Mouse (Mus musculus): ENCODE measurements at regions not wholly inside any gene's neighbourhood (a gene's known extent, or its start where the extent isn't known, plus 50 kb on each side); places are given as distances from the start of the nearest gene placed in this dataset.
A peak's percentile ranks its signal among the peaks of the same experiment; 100 is the strongest.

GRCm38 (mm10) chr9:68268551-68268950 lies 385.0 kb upstream of the Rora start:
- DNase-seq = no peak

DNA sequence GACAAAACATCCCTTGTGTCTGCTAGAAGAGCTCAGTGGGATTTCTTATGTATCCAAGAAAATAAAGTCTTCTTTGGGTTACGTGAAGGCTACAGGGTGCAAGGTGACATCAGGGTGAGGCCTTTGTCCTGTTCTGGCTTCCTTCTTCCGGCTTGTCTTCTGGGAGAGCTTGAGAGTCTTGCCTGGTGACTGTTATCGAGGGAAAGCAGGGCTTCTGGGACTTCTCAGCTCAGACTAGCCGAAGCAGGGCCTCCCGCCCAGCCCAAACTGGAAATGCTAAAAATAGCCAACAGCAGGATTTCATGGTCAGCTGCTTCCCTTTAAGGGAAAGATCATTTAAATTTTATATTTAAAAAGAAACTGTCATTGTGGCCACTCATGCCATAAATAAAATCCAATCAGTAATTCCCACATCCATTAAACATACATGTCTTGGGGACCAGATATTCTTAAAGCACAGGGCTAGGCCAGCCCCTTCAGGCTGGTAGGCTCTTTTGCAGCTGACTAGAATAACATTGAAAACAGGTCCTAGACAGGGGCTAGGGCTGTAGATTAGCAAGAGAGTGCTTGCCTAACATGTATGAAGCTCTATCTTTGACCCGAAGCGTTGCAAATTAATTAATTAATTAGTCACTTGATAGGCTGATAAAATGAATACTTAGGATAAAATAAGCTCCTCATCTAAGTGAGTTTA lies 351.2 kb upstream of the Rora start:
- no peak for DNase-seq

GRCm38 (mm10) chr9:68330721-68331120 lies 322.9 kb upstream of the Rora start:
- DNase-seq = no peak

- DNase-seq = no peak
Observed at GRCm38 (mm10) chr9:68340921-68341320, 312.7 kb upstream of the Rora start.

- DNase-seq = no peak
Observed at GRCm38 (mm10) chr9:68341511-68341910, 312.1 kb upstream of the Rora start.

GRCm38 (mm10) chr9:68347426-68347825 lies 306.2 kb upstream of the Rora start:
- DNase-seq = no peak

DNA sequence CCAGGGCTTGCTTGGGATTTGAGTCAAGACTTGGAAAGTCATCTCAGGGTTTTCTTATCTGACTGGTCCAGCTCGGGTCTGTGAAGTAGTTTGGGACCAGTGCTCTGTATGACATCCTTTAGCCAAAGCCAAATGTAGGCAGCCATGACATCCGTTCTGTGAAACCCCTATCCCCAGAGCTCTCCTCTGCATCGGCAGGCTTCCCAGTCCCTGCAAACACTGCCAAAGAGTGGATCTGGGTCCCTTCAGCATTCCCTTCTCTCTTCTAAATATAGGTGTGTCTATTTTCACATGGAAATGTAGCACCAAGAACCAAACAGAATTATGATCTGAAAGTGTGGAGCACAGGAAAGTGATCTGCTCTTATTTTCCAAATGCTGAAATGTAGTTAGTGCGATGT lies 302.1 kb upstream of the Rora start:
- no peak for DNase-seq

DNA sequence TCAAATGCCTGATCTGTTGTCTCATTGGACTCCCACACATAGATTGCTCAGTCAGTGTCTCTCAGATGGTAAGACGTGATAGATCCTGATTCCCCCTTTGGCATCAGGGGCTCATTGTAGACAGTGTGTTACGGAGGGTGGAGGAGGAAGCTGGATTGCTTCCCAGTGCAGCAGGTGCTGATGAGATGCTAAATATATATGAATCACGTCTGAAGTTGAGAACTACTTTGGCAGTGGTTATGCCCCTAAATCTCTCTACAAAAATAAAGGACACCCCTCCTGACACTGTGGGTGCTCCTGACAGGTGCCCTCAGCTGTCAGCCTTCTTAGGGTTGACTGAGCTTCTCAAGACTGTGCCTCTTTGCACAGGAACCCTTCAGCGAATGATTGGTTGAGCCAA lies 299.1 kb upstream of the Rora start:
- no peak for DNase-seq

- no peak for DNase-seq
Observed at GRCm38 (mm10) chr9:68356078-68356477, 297.5 kb upstream of the Rora start.

GRCm38 (mm10) chr9:68357231-68357630 lies 296.4 kb upstream of the Rora start:
- no peak for DNase-seq

- DNase-seq = no peak
Observed at GRCm38 (mm10) chr9:68366973-68367372, 286.6 kb upstream of the Rora start.

DNA sequence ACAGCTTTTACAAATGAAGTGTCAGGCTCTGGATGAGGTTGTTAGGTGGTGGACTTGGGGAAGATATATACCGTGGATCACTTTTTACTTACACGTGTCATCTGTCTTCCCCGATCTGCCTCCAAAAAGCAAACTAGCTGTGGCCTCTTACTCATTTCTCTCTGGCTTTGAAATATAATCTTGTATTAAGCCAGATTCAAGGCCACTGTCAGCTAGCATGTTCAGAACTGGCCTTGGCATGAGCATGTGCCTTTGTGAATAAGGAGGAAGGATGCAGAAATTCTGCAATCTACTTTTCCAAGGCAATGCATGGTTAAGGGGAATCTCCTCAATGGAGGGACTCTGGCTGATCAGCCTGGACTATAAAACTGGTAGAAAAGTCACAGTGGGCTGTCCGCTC lies 286.0 kb upstream of the Rora start:
- DNase-seq = no peak

- DNase-seq = no peak
Observed at GRCm38 (mm10) chr9:68372726-68373125, 280.9 kb upstream of the Rora start.

DNA sequence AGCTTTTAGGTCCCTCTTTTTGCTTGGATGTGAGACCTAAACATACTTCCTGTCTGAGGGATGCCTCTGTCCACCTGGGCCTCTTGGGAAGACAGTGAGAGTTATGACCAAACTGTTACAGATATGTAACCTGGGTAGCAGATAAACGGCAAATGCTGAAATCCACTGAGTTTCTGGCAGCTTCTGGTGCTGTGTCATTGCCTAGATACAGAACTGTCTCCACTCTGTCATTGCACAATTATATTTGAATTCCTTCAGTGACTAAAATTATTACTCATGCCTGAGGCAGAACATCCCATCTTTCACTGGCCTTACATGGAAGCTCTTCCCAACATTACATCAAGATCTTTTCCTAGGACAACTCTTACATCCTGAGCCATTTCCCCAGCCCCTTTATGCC lies 277.4 kb upstream of the Rora start:
- DNase-seq = no peak

DNA sequence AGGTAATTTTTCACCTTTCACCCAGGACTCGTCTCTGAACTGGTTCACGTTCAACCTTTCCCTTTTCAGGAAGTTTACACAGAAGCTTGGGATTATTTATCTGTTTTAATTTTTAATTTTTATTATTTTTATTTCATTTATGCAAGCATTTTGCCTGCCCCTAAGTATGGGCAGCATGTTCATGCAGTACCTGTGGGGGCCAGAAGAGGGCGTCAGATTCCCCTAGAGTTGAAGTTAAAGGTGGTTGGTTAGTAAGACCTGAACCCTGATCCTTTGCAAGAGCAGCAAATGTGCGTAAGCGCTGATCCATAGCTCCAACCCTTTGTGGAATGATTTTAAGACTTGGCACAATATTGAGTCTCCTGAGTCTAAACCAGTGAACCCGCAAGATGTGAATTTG lies 271.7 kb upstream of the Rora start:
- peak; percentile 7 for DNase-seq

GRCm38 (mm10) chr9:68400930-68401329 lies 252.7 kb upstream of the Rora start:
- no peak for DNase-seq

DNA sequence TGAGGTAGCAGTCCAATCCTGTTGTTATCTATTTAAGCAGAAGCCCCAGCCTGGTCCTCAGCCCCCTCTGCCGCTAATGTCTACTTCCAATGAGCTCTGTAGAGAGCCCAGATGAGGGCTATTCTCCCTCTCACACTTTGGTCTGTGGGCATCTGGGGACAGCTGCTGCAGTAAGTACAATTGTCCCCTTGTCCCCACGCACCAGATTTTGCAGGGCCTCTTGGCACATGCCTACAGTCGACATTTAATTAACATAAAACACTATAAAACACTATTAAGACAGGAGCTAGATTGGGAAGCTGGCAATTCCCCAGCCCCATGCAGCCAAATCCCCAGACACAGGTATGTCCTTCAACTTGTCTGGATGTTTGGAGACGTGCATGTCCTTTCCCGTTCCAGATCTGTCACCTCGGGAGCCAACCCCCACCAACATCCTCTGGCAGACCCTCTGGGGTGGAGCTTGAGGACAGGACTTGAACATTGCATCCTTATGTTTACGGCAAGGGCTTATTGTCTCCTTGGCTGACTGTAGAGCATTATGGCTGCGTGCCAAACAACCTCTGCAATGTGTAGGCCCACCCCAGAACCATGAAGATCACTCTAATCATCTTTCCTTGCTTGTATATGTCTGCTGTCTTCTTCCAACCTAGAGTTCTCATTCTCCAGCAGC lies 251.3 kb upstream of the Rora start:
- no peak for DNase-seq

DNA sequence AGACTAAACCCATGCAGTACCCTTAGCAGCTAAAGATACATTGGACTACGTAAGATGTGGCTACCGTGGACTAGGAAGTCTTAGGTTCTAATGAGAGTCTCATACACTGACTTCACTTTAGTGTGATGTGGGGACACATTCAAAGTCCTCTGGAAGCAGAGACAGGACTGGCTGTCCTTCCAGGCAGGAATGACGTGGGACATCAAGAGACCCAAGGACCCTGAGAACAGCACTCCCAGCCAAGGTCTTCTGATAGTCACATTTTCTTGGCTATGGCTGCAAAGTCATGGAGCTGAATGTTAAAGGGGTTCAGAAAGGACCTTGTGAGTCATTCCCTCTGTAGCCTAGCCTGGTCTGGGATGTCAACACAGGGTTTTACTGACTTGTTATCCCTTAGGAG lies 250.6 kb upstream of the Rora start:
- no peak for DNase-seq

DNA sequence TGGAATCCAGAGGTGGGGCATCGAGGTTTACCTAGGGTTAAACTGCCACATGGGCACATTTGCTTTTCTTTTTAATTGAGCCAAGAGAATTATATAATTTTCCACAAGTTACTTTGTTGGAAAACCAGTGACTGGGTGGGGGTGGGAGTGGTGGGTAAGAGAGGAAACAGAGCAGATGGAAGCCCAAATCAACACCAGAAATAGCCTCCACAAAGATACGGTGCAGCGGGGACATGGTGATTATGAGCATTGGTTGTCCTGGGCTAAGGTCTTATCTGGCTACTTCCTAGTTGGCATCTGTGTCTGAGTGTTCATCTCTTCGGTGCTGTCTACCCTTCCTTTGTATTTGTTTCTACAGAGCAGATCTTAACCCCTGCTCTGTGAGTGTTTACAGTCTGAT lies 250.1 kb upstream of the Rora start:
- no peak for DNase-seq

DNA sequence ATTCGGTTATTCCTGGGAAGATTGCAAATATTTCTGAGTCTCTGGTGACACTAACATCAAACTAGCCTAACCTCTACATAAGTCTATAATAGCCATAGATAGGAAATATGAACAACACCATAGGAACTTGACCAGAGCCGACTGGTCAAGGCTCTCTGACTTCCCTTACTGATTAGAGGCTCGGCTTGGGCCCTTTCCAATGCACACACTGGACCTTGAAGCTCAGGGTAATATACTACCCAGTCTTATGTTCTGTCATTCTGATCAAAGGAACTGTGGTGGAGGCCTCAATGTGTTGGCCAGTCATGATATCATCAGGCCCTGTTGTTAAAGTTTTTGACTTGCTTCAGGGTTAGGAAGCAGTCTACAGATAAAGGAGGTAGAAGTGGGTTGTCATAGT lies 243.8 kb upstream of the Rora start:
- DNase-seq = no peak

DNA sequence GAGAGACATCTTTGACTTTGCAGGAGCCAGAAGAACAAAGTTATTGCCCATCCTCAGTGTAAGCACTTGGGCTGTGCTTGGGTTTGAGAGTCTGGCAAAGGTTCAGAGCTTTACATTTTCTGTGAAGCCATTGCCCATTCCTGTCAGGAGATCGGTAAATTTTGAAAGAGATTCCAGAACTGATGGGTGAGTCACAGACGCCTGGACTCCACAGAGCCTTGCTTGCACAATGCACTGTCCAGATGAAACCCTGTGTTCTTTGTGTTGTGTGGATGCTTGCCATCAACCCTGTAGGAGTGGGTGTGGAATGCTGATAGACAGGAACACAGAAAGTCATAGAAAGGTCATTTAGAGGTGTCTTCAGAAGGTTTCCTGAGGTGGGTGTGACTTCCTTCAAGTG lies 227.3 kb upstream of the Rora start:
- no peak for DNase-seq

DNA sequence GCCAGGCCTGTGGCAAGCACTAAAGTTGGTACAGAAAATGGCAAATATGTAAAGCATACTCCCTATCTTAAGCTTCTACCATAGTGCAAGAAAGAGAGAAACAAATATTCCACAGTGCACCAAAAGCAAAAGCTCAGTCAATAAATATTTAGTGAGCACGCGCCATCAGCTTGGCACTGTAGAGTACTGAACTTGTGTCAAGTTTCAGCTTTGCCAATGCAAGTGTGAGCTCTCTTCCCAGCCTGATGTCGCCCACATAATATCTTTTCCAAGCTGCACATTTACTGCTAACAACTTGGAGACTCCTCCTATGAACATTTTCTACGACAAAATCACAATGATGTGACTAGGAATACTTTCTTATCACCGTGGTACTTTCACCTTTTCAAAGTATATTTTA lies 190.8 kb upstream of the Rora start:
- DNase-seq = no peak

- DNase-seq = no peak
Observed at GRCm38 (mm10) chr9:68463637-68464304, 189.8 kb upstream of the Rora start.

DNA sequence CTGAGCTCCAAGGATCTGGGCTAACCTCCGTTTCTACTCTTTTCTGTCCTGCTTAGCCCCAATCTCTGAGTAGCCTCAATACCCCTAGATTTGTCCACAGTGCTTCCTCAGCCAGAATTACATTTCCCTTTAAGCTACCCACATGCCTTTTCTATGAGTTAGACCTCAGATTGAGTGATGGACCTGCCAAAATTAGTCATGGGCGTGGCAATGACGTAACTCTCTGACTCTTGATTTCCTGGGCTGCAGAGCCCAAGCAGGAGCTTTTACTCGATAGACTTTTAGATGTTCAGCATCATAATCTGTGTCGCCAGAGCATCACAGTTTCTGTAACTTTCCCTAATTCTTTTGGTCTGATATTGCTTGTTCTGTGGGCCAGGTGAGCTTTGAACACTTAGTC lies 186.9 kb upstream of the Rora start:
- no peak for DNase-seq
